Mouse (Mus musculus) stomach, postnatal 0 days (tissue): Measurements from ENCODE around the gene Hist1h2ad.

Source experiments
- CTCF ChIP-seq: IDR thresholded peaks from 2 replicates; pipeline ENCODE4 v1.5.1; 2016; ENCODE audit warnings: antibody characterized with exemption, low read depth, mild to moderate bottlenecking, moderate library complexity
- EP300 ChIP-seq: optimal IDR thresholded peaks from 2 replicates; pipeline ENCODE3; 2016; ENCODE audit warnings: antibody characterized with exemption

DNA sequence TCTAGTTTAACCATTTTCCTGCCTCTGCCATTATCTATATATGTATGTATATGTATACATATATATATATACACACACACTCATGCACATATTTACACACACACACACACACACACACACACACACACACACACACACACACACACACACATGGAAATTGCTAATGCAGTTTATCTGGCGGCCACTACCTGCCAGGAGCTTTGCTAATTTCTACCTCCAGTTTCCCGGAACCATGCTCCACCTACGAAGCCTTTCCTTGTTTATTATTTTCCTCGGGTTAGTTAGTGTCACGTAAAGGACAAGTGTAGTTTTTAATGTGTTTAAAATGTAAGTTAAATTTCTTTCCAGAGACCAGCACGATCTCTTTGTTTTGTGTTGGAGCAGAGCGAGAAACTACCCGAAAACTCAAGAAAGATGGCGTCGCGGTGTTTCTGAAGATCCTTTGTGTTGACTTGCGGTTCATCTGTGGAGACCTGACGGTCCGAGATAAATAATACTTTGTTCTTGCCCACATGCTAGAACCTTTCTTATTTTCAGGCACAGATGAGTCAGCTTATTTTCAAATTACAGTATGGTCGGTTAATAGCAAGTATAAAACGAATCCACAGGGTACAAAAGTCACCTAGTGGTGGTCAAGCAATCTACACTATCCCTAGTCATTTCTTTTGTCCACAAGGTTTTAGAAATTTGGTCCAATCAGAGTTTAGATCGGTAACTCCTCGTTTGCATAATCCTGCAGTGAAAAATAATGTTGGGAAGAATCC lies 11.3 kb upstream of the Hist1h2ad start:
- peak; percentile 78 for TF ChIP-seq CTCF
- TF ChIP-seq EP300 = no peak
